Mouse (Mus musculus) brain, embryonic 14.5 days (tissue): ENCODE data around the gene Itga6. TPM values are rescaled to one million over a fixed set of nuclear protein-coding genes. Genes with fewer than 3 reads are reported as not detected.
A peak's percentile ranks its signal among the peaks of the same experiment; 100 is the strongest.
"Not testable (repeated sequence)": the region's sequence is repeated elsewhere in the genome, so short reads cannot be mapped to it uniquely, and the experiment has no call there.

Experiments
- DNase-seq: peaks from one replicate; pipeline ENCODE4 v3.0.0-alpha.2; 2011; ENCODE audit warnings: low read depth
- CTCF ChIP-seq: fragments of 200-500 bp; IDR thresholded peaks from 2 replicates; pipeline ENCODE4 v1.5.1; 2012; ENCODE audit warnings: inconsistent platforms, mild to moderate bottlenecking, moderate library complexity, borderline replicate concordance; ENCODE audit not compliant: insufficient read depth, insufficient read length; ENCODE audit errors: extremely low read depth
- POLR2A ChIP-seq: fragments of 200-500 bp; IDR thresholded peaks from 2 replicates; pipeline ENCODE4 v1.6.1; 2012; ENCODE audit warnings: mild to moderate bottlenecking, inconsistent platforms, borderline replicate concordance; ENCODE audit not compliant: poor library complexity, insufficient read depth, insufficient read length, severe bottlenecking; ENCODE audit errors: extremely low read depth
- polyA plus RNA-seq: library from polyadenylated mRNA; depleted of rRNA; stranded (reverse); fragments of >200 nt; gene quantifications from 2 replicates; pipeline ENCODE4 v1.2.3, GENCODE M21; 2012; rRNA removed

Gene Itga6
- polyA plus RNA-seq, 1 experiment, result 36.8 TPM

GRCm38 (mm10) chr2:71878441-71878840 is 133.0 kb downstream of the Itga6 start:
- TF ChIP-seq POLR2A, result no peak
- TF ChIP-seq CTCF, result no peak
- no peak for DNase-seq

- TF ChIP-seq CTCF, result no peak
- no peak for TF ChIP-seq POLR2A
- no peak for DNase-seq
These were observed 133.5 kb downstream of the Itga6 start for GRCm38 (mm10) chr2:71878943-71879342.

DNA sequence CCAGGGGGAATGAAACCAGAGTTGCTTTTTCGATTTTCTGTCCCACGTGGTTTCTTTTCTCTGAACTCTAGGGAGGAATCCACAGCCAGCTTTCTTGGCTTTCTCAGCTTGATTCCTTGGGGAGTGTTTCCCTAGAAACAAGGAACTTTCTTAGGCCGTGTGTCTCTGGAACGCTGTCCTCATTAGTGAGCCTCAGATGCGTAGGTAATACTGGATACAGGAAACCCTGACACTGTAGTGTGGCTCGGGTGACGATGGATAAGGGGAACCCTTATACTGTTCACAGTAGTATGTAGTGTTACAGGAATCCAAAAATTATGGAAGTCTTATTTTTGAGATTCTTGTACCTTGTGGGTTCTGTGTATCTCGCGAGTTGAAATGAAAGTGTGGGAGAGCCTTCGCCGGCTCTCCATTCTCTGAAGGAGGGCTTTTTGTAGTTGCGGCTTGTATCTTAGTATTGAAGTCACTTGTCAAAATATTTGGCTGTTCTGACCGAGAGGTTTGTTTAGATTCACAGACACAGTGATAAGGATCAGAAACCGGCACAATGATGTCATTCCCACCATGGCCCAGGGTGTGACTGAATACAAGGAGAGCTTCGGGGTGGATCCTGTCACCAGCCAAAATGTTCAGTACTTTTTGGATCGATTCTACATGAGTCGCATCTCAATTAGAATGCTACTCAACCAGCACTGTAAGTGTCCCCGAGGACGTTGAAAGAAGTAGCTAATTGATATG is 137.7 kb downstream of the Itga6 start:
- peak; percentile 37 for DNase-seq
- no peak for TF ChIP-seq POLR2A
- no peak for TF ChIP-seq CTCF

GRCm38 (mm10) chr2:71887269-71887668 is 141.9 kb downstream of the Itga6 start:
- no peak for DNase-seq
- TF ChIP-seq CTCF, result no peak
- TF ChIP-seq POLR2A, result no peak

DNA sequence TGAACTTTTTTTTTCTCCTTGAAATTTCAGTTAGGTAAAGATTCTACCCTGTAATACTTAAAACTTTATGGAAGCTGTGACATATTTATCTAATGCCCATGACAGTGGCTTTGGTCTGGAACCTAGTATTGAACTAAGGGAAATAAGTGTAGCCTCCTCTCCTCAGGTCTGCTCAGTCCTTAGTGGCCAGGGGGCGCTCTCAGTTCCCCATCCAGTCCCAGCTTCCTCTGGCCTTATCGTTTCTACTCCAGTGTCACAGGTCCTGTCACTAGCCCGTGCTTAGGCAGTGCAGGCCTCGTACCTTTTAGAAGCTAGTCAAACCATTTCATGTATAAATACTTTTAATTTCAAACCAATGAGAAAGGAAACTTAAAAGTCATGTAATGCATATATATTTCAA is 143.0 kb downstream of the Itga6 start:
- DNase-seq, result no peak
- no peak for TF ChIP-seq CTCF

DNA sequence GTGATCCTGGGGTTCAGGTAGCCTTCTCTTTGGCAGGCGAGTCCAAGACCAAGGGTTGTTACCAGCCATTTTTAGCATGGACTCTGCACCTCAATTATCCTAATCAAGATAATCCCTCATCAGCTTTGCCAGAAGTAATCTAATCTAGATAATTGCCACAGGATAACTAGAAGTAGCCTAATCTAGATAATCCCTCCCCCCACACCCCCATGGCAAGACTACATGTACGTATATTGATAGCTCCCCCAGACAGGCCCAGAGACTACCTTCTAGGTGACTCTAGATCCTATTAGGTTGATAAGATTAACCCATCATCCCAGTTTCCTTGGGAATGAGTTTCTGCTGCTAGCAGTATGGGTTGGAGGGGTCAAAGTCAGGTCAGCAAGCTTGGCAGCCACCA is 146.1 kb downstream of the Itga6 start:
- DNase-seq, result no peak
- TF ChIP-seq POLR2A (no peak), CTCF (no peak)

- no peak for DNase-seq
These were observed 147.4 kb downstream of the Itga6 start for GRCm38 (mm10) chr2:71892741-71893349.

GRCm38 (mm10) chr2:71895596-71896286 is 150.3 kb downstream of the Itga6 start:
- no peak for TF ChIP-seq POLR2A
- TF ChIP-seq CTCF, result no peak
- no peak for DNase-seq

More at GRCm38 (mm10) chr2:71892741-71893349, 147.4 kb downstream of the Itga6 start:
- TF ChIP-seq CTCF, result no peak
- no peak for TF ChIP-seq POLR2A

DNA sequence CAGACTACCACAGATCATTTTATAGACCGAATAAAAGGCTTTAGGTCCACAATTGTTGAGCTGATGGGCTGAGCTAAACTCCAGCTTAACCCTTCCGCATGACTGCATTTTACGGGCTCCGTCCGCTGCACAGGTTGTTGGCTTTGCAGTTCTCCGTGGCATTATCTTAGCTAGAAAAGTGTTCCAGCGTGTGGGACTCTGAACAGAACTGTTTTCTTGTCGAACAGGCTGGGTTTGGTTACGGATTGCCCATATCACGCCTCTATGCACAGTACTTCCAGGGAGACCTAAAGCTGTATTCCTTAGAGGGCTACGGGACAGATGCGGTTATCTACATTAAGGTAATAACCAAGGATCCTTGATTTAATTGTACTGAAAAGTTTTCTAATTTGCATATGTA is 152.0 kb downstream of the Itga6 start:
- DNase-seq, result no peak
- TF ChIP-seq POLR2A (no peak), CTCF (no peak)

DNA sequence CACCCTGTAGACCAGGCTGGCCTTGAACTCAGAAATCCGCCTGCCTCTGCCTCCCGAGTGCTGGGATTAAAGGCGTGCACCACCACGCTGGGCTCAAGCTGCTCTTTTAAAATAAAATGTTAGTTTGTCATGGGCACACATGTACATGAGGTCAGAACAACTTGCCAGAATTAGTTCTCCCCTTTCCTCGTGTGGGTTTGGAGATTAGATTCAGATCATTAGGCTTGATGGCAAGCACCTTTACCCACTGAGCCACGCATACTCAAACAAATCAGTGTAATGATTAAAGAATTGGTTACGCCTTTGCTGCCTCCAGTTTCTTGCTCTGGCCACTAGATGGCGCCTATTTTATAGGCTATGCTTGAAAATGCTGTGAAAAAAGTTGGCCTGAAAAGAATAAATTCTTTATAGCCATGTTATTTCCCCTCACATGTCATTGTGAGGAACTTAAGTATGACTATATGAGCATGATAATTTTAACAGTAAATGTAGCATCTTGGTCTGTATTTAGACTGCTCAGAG is 153.0 kb downstream of the Itga6 start:
- peak; percentile 61 for DNase-seq
- TF ChIP-seq POLR2A (no peak), CTCF (peak; percentile 72; the same call in 1 of the 2 replicates)

- no peak for DNase-seq
- no peak for TF ChIP-seq POLR2A
- no peak for TF ChIP-seq CTCF
These were observed 154.5 kb downstream of the Itga6 start for GRCm38 (mm10) chr2:71899886-71900285.

- TF ChIP-seq CTCF (no peak), POLR2A (no peak)
- no peak for DNase-seq
These were observed 159.7 kb downstream of the Itga6 start for GRCm38 (mm10) chr2:71905154-71905553.

- DNase-seq, result not testable (repeated sequence)
These were observed 160.9 kb downstream of the Itga6 start for GRCm38 (mm10) chr2:71906356-71906755.

Other genes with a start within 250 kb of the Itga6 start
- gene Dlx1, start 217.5 kb upstream of the Itga6 start, polyA plus RNA-seq, result 93.3 and 265 TPM in 2 replicates
- gene Dlx2, start 198.9 kb upstream of the Itga6 start, polyA plus RNA-seq, result 32.8 and 48.3 TPM in 2 replicates
- gene Pdk1, start 127.6 kb downstream of the Itga6 start, polyA plus RNA-seq, result 11.4 and 14.1 TPM in 2 replicates
- gene Rapgef4, start 235.6 kb downstream of the Itga6 start, polyA plus RNA-seq, result 16.2 and 20.4 TPM in 2 replicates